Mouse (Mus musculus): Measurements from ENCODE around the gene Cacna2d3. TPM values are rescaled to one million over a fixed set of nuclear protein-coding genes. Genes with fewer than 3 reads are reported as not detected.

Cacna2d3 gene
- polyA plus RNA-seq, 1 experiment from 2014 or later = 36.5 TPM

DNA sequence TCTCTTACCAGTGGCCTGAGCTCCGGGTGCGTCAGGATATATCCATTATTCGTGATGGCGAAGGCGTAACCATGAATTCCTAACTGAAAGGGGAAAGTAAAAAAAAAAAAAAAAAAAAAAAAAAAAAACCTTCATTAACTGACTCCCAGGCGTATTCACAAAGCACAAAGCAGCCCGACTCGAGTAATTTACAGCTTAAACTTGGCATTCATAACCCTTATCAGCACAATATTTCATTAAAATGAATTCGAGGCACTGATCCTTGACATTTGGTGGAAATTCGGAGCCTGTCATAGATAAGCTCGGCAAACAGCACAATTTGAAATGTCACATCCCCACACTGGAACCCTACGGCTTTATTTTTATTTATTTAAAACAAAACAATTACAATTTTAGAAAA lies 623.9 kb downstream of the Cacna2d3 start:
- H3K4me3 ChIP-seq = no peak overlapping the region
- no peaks in the 10 kb centered on the region for H3K27me3 ChIP-seq
- H3K9ac ChIP-seq = no peak overlapping the region
- no peak overlapping the region for H3K4me2 ChIP-seq (replicated peaks)
- ATAC-seq (ENCODE audit: low FRiP score) = no peak
- H3K9me3 ChIP-seq (replicated peaks) = no peaks in the 10 kb centered on the region
- no peaks in the 10 kb centered on the region for H3K36me3 ChIP-seq
- H3K27ac ChIP-seq = no peak overlapping the region
- WGBS = 75% methylated on average over 12 of the region's 12 CpGs
- 0 out of 2 replicates have a peak, but pooled peaks cover 2% of the 10 kb centered on the region for H3K4me1 ChIP-seq

DNA sequence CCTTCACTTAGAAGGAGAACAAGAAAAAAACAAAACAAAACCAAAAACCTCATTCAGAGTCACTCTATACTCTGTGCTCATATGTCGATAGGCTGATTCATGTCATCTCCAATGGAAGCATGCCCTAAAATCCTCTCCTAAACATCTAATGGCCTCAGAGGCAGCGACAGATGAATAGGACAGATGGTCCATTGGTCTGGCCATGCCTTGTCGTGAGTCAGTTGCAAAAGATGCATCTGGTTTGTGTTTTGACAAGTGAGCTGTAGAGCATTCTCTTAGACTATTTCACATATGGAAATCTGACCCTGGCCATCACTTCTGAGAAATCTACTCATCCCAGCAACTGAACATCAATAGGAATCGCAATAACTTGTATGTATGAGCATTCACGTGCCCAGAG lies 626.2 kb downstream of the Cacna2d3 start:
- Histone ChIP-seq H3K27ac (no peak overlapping the region), H3K4me2 (replicated peaks) (no peak overlapping the region), H3K4me1 (no peaks in the 10 kb centered on the region), H3K9ac (no peak overlapping the region), H3K27me3 (no peaks in the 10 kb centered on the region), H3K4me3 (no peak overlapping the region), H3K36me3 (no peaks in the 10 kb centered on the region), H3K9me3 (replicated peaks) (no peaks in the 10 kb centered on the region)
- ATAC-seq (ENCODE audit: low FRiP score) = no peak
- WGBS = 85% methylated on average over 5 of the region's 5 CpGs

- WGBS = 3% methylated on average over 5 of the region's 5 CpGs
- peak; percentile 86 for ATAC-seq (ENCODE audit: low FRiP score)
- 0 out of 2 replicates have a peak, but pooled peaks cover 3% of the 10 kb centered on the region for H3K27me3 ChIP-seq
These were observed 631.6 kb downstream of the Cacna2d3 start for GRCm38 (mm10) chr14:29090074-29090473.

GRCm38 (mm10) chr14:29086528-29086927 lies 635.1 kb downstream of the Cacna2d3 start:
- Histone ChIP-seq H3K27ac (no peak overlapping the region), H3K27me3 (0 out of 2 replicates have a peak, but pooled peaks cover 3% of the 10 kb centered on the region), H3K36me3 (no peaks in the 10 kb centered on the region), H3K9me3 (replicated peaks) (no peaks in the 10 kb centered on the region), H3K9ac (no peak overlapping the region), H3K4me2 (replicated peaks) (no peak overlapping the region), H3K4me1 (no peaks in the 10 kb centered on the region; the same call in 1 of the 2 replicates), H3K4me3 (no peak overlapping the region)
- 42% methylated on average over 4 of the region's 4 CpGs for WGBS
- no peak for ATAC-seq (ENCODE audit: low FRiP score)

More at GRCm38 (mm10) chr14:29090074-29090473, 631.6 kb downstream of the Cacna2d3 start:
- no peak overlapping the region for H3K9ac ChIP-seq
- no peak overlapping the region for H3K4me3 ChIP-seq
- H3K9me3 ChIP-seq (replicated peaks) = no peaks in the 10 kb centered on the region
- H3K4me1 ChIP-seq = no peaks in the 10 kb centered on the region; the same call in 1 of the 2 replicates
- no peaks in the 10 kb centered on the region for H3K36me3 ChIP-seq
- no peak overlapping the region for H3K27ac ChIP-seq
- no peak overlapping the region for H3K4me2 ChIP-seq (replicated peaks)

GRCm38 (mm10) chr14:29085493-29086159 lies 636.0 kb downstream of the Cacna2d3 start:
- no peak for ATAC-seq (ENCODE audit: low FRiP score)
- Histone ChIP-seq H3K4me2 (replicated peaks) (no peak overlapping the region), H3K4me3 (no peak overlapping the region), H3K36me3 (no peaks in the 10 kb centered on the region), H3K9me3 (replicated peaks) (no peaks in the 10 kb centered on the region), H3K27ac (no peak overlapping the region), H3K4me1 (no peaks in the 10 kb centered on the region; the same call in 1 of the 2 replicates), H3K27me3 (0 out of 2 replicates have a peak, but pooled peaks cover 3% of the 10 kb centered on the region), H3K9ac (no peak overlapping the region)
- 68% methylated on average over 7 of the region's 7 CpGs for WGBS

DNA sequence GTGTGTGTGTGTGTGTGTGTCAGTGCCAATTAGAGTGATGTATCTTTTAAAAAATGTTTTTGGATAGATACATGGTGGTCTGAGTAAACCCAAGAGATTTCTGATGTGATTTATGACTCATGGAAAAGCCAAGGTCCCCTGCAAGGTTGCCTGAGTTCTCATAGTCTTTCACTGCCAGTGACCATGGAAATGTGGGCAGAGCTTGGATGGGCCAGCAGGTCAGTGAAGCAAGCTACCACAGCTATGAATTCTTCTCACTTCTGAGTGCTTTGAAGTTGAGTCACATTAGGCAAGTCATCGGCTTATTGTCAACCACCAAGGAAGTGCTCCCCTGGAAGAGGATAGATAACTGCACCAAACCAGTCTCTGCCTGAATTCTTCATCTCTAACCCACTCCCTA lies 639.5 kb downstream of the Cacna2d3 start:
- ATAC-seq (ENCODE audit: low FRiP score) = no peak
- H3K27me3 ChIP-seq = no peaks in the 10 kb centered on the region
- 83% methylated on average over 1 of the region's 1 CpGs for WGBS
- no peak overlapping the region for H3K4me2 ChIP-seq (replicated peaks)
- H3K36me3 ChIP-seq = no peaks in the 10 kb centered on the region
- no peaks in the 10 kb centered on the region for H3K9me3 ChIP-seq (replicated peaks)
- no peak overlapping the region for H3K4me3 ChIP-seq
- no peaks in the 10 kb centered on the region; the same call in 1 of the 2 replicates for H3K4me1 ChIP-seq
- no peak overlapping the region for H3K9ac ChIP-seq
- no peak overlapping the region for H3K27ac ChIP-seq

DNA sequence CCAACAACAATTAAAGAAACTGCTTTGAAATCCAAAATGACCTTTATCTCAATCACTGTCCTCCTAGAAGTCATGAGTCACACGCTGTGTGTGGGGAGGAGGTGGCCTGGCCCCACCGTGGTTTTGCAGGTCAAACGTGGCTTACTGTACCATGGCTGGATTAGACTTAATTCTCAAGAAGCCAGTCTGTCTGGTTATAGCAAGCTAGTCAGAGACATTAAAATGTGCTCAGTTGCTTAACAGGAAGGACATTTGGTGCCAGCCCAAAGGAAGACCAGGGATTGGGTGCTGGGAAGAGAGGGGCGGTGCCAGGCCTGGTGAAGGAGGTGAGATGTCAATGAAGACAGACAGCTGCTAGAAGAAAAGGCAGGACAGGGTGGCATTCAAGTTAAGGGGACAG lies 641.0 kb downstream of the Cacna2d3 start:
- no peak for ATAC-seq (ENCODE audit: low FRiP score)
- 90% methylated on average over 4 of the region's 4 CpGs for WGBS
- Histone ChIP-seq H3K4me1 (no peaks in the 10 kb centered on the region), H3K27me3 (no peaks in the 10 kb centered on the region), H3K4me2 (replicated peaks) (no peak overlapping the region), H3K9me3 (replicated peaks) (no peaks in the 10 kb centered on the region), H3K9ac (no peak overlapping the region), H3K4me3 (no peak overlapping the region), H3K27ac (no peak overlapping the region), H3K36me3 (no peaks in the 10 kb centered on the region)

- Histone ChIP-seq H3K9ac (no peak overlapping the region), H3K4me1 (no peaks in the 10 kb centered on the region), H3K9me3 (replicated peaks) (no peaks in the 10 kb centered on the region), H3K4me2 (replicated peaks) (no peak overlapping the region), H3K27me3 (no peaks in the 10 kb centered on the region), H3K36me3 (no peaks in the 10 kb centered on the region), H3K4me3 (no peak overlapping the region), H3K27ac (no peak overlapping the region)
- no peak for ATAC-seq (ENCODE audit: low FRiP score)
- 86% methylated on average over 4 of the region's 4 CpGs for WGBS
These were observed 641.4 kb downstream of the Cacna2d3 start for GRCm38 (mm10) chr14:29080228-29080627.

GRCm38 (mm10) chr14:29077418-29077817 lies 644.2 kb downstream of the Cacna2d3 start:
- H3K27ac ChIP-seq = no peak overlapping the region
- H3K4me1 ChIP-seq = no peaks in the 10 kb centered on the region
- no peaks in the 10 kb centered on the region for H3K9me3 ChIP-seq (replicated peaks)
- ATAC-seq (ENCODE audit: low FRiP score) = no peak
- WGBS = 72% methylated on average over 3 of the region's 3 CpGs
- no peak overlapping the region for H3K9ac ChIP-seq
- no peak overlapping the region for H3K4me2 ChIP-seq (replicated peaks)
- no peaks in the 10 kb centered on the region for H3K36me3 ChIP-seq
- H3K27me3 ChIP-seq = no peaks in the 10 kb centered on the region
- no peak overlapping the region for H3K4me3 ChIP-seq

DNA sequence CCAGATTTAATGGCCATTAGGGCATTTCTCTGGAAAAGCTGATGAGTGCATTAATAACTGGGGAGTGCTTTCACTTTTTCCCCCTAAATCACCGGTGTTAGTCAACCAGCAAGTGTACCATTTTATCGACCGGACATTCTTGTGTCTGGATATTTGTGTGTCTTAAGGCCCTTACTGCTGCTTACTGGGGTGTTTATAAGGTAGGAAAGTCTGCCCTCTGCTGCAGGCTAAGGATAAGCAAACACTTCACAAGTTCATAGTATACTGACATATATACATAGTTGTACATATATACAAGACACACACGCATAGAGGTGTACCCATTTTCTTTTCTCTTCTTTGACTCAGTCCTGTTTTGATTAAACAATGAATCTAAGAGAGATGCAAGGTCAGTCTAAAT lies 647.9 kb downstream of the Cacna2d3 start:
- H3K27ac ChIP-seq = no peak overlapping the region
- ATAC-seq (ENCODE audit: low FRiP score) = no peak
- H3K36me3 ChIP-seq = no peaks in the 10 kb centered on the region
- no peak overlapping the region for H3K4me2 ChIP-seq (replicated peaks)
- H3K9ac ChIP-seq = no peak overlapping the region
- H3K4me3 ChIP-seq = no peak overlapping the region
- no peaks in the 10 kb centered on the region for H3K9me3 ChIP-seq (replicated peaks)
- no peaks in the 10 kb centered on the region for H3K4me1 ChIP-seq
- 87% methylated on average over 4 of the region's 4 CpGs for WGBS
- no peaks in the 10 kb centered on the region for H3K27me3 ChIP-seq

DNA sequence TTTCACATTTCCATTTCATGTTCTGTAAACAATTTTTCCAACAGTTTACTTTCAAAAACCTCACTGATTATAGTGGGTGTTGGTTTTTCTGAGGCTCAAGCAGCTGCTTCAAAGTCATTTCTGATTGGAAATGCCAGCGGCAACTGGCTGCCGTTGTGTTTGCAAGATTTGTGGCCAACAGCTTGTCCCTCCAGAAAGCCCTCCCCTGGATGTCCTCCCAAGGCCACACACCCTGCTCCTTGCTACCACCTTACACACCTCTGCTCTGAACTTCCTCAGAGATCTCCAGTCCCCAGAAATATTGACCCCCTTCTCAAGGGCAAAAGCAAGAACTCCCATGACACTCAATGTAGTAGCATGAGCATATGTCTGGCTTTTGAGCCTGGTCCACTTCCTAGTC lies 659.0 kb downstream of the Cacna2d3 start:
- Histone ChIP-seq H3K9ac (no peak overlapping the region), H3K4me3 (no peak overlapping the region), H3K9me3 (replicated peaks) (no peaks in the 10 kb centered on the region), H3K27ac (no peak overlapping the region), H3K36me3 (no peaks in the 10 kb centered on the region), H3K27me3 (no peaks in the 10 kb centered on the region), H3K4me2 (replicated peaks) (no peak overlapping the region), H3K4me1 (no peaks in the 10 kb centered on the region; the same call in 1 of the 2 replicates)
- ATAC-seq (ENCODE audit: low FRiP score) = no peak
- WGBS = 89% methylated on average over 2 of the region's 2 CpGs

DNA sequence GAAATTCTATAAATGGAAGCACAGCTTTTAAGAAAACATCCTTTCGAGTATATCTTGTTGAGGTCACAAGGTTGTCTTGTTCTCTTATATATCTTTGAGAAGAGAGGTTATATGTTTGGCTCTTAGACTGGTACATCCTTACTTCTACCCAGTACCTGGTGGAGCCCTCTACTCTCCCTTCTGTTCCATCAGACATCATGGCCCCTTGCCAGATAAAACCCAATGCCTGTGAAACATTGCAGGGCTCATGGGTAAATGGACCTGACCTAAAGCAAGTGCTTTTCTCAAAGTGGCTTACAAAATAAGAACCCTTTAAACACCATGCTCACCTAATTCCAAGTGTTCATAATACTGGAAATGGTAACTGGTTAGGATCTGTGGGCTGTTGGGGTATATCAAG lies 660.2 kb downstream of the Cacna2d3 start:
- Histone ChIP-seq H3K4me3 (no peak overlapping the region), H3K4me2 (replicated peaks) (no peak overlapping the region), H3K36me3 (no peaks in the 10 kb centered on the region), H3K9me3 (replicated peaks) (no peaks in the 10 kb centered on the region), H3K27me3 (no peaks in the 10 kb centered on the region), H3K27ac (no peak overlapping the region), H3K9ac (no peak overlapping the region), H3K4me1 (no peaks in the 10 kb centered on the region; the same call in 1 of the 2 replicates)
- 94% methylated on average over 1 of the region's 1 CpGs for WGBS
- no peak for ATAC-seq (ENCODE audit: low FRiP score)

- Histone ChIP-seq H3K4me2 (replicated peaks) (no peak overlapping the region), H3K27ac (no peak overlapping the region), H3K9me3 (replicated peaks) (no peaks in the 10 kb centered on the region), H3K36me3 (no peaks in the 10 kb centered on the region), H3K4me1 (no peaks in the 10 kb centered on the region; the same call in 1 of the 2 replicates), H3K27me3 (no peaks in the 10 kb centered on the region), H3K4me3 (no peak overlapping the region), H3K9ac (no peak overlapping the region)
- ATAC-seq (ENCODE audit: low FRiP score) = no peak
These were observed 661.0 kb downstream of the Cacna2d3 start for GRCm38 (mm10) chr14:29060679-29061078.

All from hindbrain, embryonic 12.5 days (tissue).